Comparison of ENCODE assay signal across 15 mouse cellular contexts in genomic region chr5:89631599-89631998, GRCm38 (mm10).
DNase-seq lines count a peak whose midpoint lies in the region; ATAC-seq lines count a peak whose summit lies in the region.
"Had no signal": no experiment of that assay in that cellular context is flagged by ENCODE, and none has a peak within 500 bp of the region (broad histone marks: within the 10 kb centered on the region; RNA-seq: fewer than 3 reads in every experiment).

No protein-coding gene starts in this region.

- ATAC-seq in forebrain, embryonic 15.5 days (replicated peaks), result peak; percentile 89
- ATAC-seq in forebrain, embryonic 12.5 days (ENCODE audit: low FRiP score), result no peak
- ATAC-seq in intestine, embryonic 15.5 days, result peak; percentile 62
- ATAC-seq in liver, embryonic 12.5 days, result no peak
- no peak for ATAC-seq in kidney, embryonic 16.5 days (ENCODE audit: low FRiP score, low TSS enrichment)

- no peak overlapping the region for H3K27ac ChIP-seq in forebrain, embryonic 15.5 days (replicated peaks)
- no peak overlapping the region for H3K27ac ChIP-seq in forebrain, embryonic 12.5 days
- H3K27ac ChIP-seq in intestine, embryonic 15.5 days, result no peak overlapping the region
- H3K27ac ChIP-seq in liver, embryonic 12.5 days, result no peak overlapping the region
- no peak overlapping the region for H3K27ac ChIP-seq in kidney, embryonic 16.5 days (ENCODE audit: low read length)
- H3K27ac ChIP-seq: limb, embryonic 10.5 days; liver, embryonic 14.5 days; neural tube, embryonic 12.5 days had no signal

- no peaks in the 10 kb centered on the region for H3K36me3 ChIP-seq in forebrain, embryonic 15.5 days
- no peaks in the 10 kb centered on the region for H3K36me3 ChIP-seq in forebrain, embryonic 12.5 days (replicated peaks)
- no peaks in the 10 kb centered on the region for H3K36me3 ChIP-seq in intestine, embryonic 15.5 days
- no peaks in the 10 kb centered on the region for H3K36me3 ChIP-seq in liver, embryonic 12.5 days
- H3K36me3 ChIP-seq in kidney, embryonic 16.5 days (ENCODE audit: insufficient read depth, low read length), result no peaks in the 10 kb centered on the region
- H3K36me3 ChIP-seq: limb, embryonic 10.5 days; neural tube, embryonic 12.5 days had no signal

- no peak overlapping the region for H3K4me3 ChIP-seq in forebrain, embryonic 15.5 days
- no peak overlapping the region for H3K4me3 ChIP-seq in forebrain, embryonic 12.5 days (replicated peaks)
- H3K4me3 ChIP-seq in intestine, embryonic 15.5 days (replicated peaks), result no peak overlapping the region
- no peak overlapping the region for H3K4me3 ChIP-seq in liver, embryonic 12.5 days
- no peak overlapping the region for H3K4me3 ChIP-seq in kidney, embryonic 16.5 days (ENCODE audit: low read length)
- H3K4me3 ChIP-seq: limb, embryonic 10.5 days; neural tube, embryonic 12.5 days had no signal

- H3K9me3 ChIP-seq in forebrain, embryonic 15.5 days, result no peaks in the 10 kb centered on the region
- no peaks in the 10 kb centered on the region for H3K9me3 ChIP-seq in forebrain, embryonic 12.5 days
- H3K9me3 ChIP-seq in intestine, embryonic 15.5 days, result no peaks in the 10 kb centered on the region
- H3K9me3 ChIP-seq in liver, embryonic 12.5 days (replicated peaks), result no peaks in the 10 kb centered on the region
- H3K9me3 ChIP-seq in kidney, embryonic 16.5 days (ENCODE audit: low read length), result no peaks in the 10 kb centered on the region
- H3K9me3 ChIP-seq: limb, embryonic 10.5 days; neural tube, embryonic 12.5 days had no signal

- H3K4me2 ChIP-seq in forebrain, embryonic 15.5 days (replicated peaks), result no peak overlapping the region
- no peak overlapping the region for H3K4me2 ChIP-seq in forebrain, embryonic 12.5 days
- H3K4me2 ChIP-seq in intestine, embryonic 15.5 days (replicated peaks), result no peak overlapping the region
- H3K4me2 ChIP-seq in liver, embryonic 12.5 days, result no peak overlapping the region
- no peak overlapping the region for H3K4me2 ChIP-seq in kidney, embryonic 16.5 days (replicated peaks; ENCODE audit: low read depth, low read length)
- H3K4me2 ChIP-seq: neural tube, embryonic 12.5 days had no signal

- peaks cover 13% of the 10 kb centered on the region for H3K4me1 ChIP-seq in forebrain, embryonic 15.5 days
- H3K4me1 ChIP-seq in forebrain, embryonic 12.5 days, result no peaks in the 10 kb centered on the region
- no peaks in the 10 kb centered on the region for H3K4me1 ChIP-seq in intestine, embryonic 15.5 days (replicated peaks)
- H3K4me1 ChIP-seq in liver, embryonic 12.5 days, result no peaks in the 10 kb centered on the region
- no peaks in the 10 kb centered on the region for H3K4me1 ChIP-seq in kidney, embryonic 16.5 days (ENCODE audit: insufficient read depth, low read length)
- H3K4me1 ChIP-seq: limb, embryonic 10.5 days; neural tube, embryonic 12.5 days had no signal

- 57% methylated on average over 1 of the region's 1 CpGs for WGBS in forebrain, embryonic 15.5 days
- WGBS in forebrain, embryonic 12.5 days, result 81% methylated on average over 1 of the region's 1 CpGs
- 38% methylated on average over 1 of the region's 1 CpGs for WGBS in intestine, embryonic 15.5 days
- WGBS in liver, embryonic 12.5 days (ENCODE audit: insufficient replicate concordance), result 61% methylated on average over 1 of the region's 1 CpGs
- 67% methylated on average over 1 of the region's 1 CpGs for WGBS in kidney, embryonic 16.5 days

- DNase-seq in brain, adult 2 months (ENCODE audit: low read depth, low spot score), result peak; percentile 89
- peak; percentile 64 to 83 for DNase-seq in right cerebral cortex, postnatal 10 days (ENCODE audit: low spot score in 2 of 2)
- DNase-seq in heart, adult 11 months, result no peak
- DNase-seq: cerebellum, adult 9-11 months; kidney, adult 2 months; retina, postnatal 1 day; thymus, postnatal 36 days had no signal

- no peaks in the 10 kb centered on the region for H3K27me3 ChIP-seq in forebrain, embryonic 15.5 days
- H3K27me3 ChIP-seq in forebrain, embryonic 12.5 days, result no peaks in the 10 kb centered on the region
- H3K27me3 ChIP-seq in intestine, embryonic 15.5 days (replicated peaks), result no peaks in the 10 kb centered on the region
- H3K27me3 ChIP-seq in liver, embryonic 12.5 days (replicated peaks), result no peaks in the 10 kb centered on the region
- no peaks in the 10 kb centered on the region for H3K27me3 ChIP-seq in kidney, embryonic 16.5 days (ENCODE audit: insufficient read depth, low read length)
- H3K27me3 ChIP-seq: neural tube, embryonic 12.5 days had no signal

- H3K9ac ChIP-seq in forebrain, embryonic 15.5 days (replicated peaks), result no peak overlapping the region
- no peak overlapping the region for H3K9ac ChIP-seq in forebrain, embryonic 12.5 days
- H3K9ac ChIP-seq in intestine, embryonic 15.5 days, result no peak overlapping the region
- H3K9ac ChIP-seq in liver, embryonic 12.5 days, result no peak overlapping the region
- H3K9ac ChIP-seq in kidney, embryonic 16.5 days (replicated peaks; ENCODE audit: low read length), result no peak overlapping the region
- H3K9ac ChIP-seq: liver, embryonic 14.5 days; neural tube, embryonic 12.5 days had no signal

Comparison
In these comparisons a context has a peak if more than half of its experiments do, and no peak if none do; other contexts are left out.
1. ATAC-seq: peak in forebrain, embryonic 15.5 days (single experiment) and intestine, embryonic 15.5 days (single experiment); none in forebrain, embryonic 12.5 days (single experiment), liver, embryonic 12.5 days (single experiment) and kidney, embryonic 16.5 days (single experiment).